Mouse (Mus musculus): ENCODE results near the gene March2.

- no peak for TF ChIP-seq CTCF (IDR thresholded peaks at IDR 0.05; ENCODE audit: extremely low read depth, insufficient read length, insufficient replicate concordance, low read depth, low read length)
- TF ChIP-seq POLR2A (IDR thresholded peaks at IDR 0.05; ENCODE audit: low read depth, low read length): no peak
Measured at GRCm38 (mm10) chr17:33703091-33703490, 15.4 kb downstream of the March2 start.

Data from small intestine, adult 2 months (tissue).